Mouse (Mus musculus): Measurements from ENCODE around the gene Zfp964. TPM values are rescaled to one million over a fixed set of nuclear protein-coding genes. Genes with fewer than 3 reads are reported as not detected.
"Not testable (repeated sequence)": the region's sequence is repeated elsewhere in the genome, so short reads cannot be mapped to it uniquely, and the experiment has no call there.

Zfp964 gene
- polyA plus RNA-seq (2015; fragmentation: Nextera tagmentation; extraction: Ambion mirVana), result 1.2 and 1.3 TPM in 2 replicates

GRCm38 (mm10) chr8:69654358-69654981, at the start of gene Zfp964:
TSS of gene Zfp964 (plus strand) at chr8:69654479.
- Histone ChIP-seq H3K36me3 (no peaks in the 10 kb centered on the region), H3K9ac (peak within 1 kb of the TSS; percentile 83), H3K9me3 (replicated peaks) (no peaks in the 10 kb centered on the region), H3K27me3 (no peaks in the 10 kb centered on the region), H3K27ac (peak within 1 kb of the TSS; percentile 95), H3K4me1 (replicated peaks) (peaks cover 8% of the 10 kb centered on the region; the same call in 1 of the 2 replicates), H3K4me3 (peak within 1 kb of the TSS; percentile 81), H3K4me2 (peak within 1 kb of the TSS; percentile 97)
- under 1% methylated on average over 55 of the region's 55 CpGs for WGBS
- peak; percentile 99 for ATAC-seq (replicated peaks; ENCODE audit: insufficient number of reproducible peaks, insufficient read depth, low FRiP score, low read depth)

DNA sequence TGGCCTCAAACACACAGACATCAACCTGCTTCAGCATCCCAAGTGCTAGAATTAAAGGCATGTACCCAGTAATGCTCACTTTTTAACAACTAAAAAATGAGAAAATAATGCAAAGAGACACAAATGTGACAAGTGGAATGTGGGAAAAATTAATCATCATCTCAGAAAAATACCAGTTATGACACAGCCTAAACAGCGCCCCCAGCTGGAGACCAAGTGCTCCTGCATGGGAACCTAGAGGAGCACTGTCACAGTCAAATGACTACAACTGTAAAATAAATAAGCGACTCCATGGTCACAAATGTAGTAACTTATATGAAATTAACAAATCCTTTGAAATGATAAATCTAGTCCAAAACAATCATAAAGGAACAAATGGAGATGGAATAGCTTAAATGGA, 39.6 kb upstream of the Zfp964 start:
- no peak overlapping the region for H3K4me2 ChIP-seq
- H3K36me3 ChIP-seq, result peaks cover 50% of the 10 kb centered on the region
- no peak overlapping the region for H3K4me3 ChIP-seq
- H3K9me3 ChIP-seq (replicated peaks), result no peaks in the 10 kb centered on the region
- H3K27me3 ChIP-seq, result no peaks in the 10 kb centered on the region
- ATAC-seq (replicated peaks; ENCODE audit: insufficient number of reproducible peaks, insufficient read depth, low FRiP score, low read depth), result no peak
- H3K4me1 ChIP-seq (replicated peaks), result no peaks in the 10 kb centered on the region
- H3K27ac ChIP-seq, result no peak overlapping the region
- WGBS, result 62% methylated on average over 2 of the region's 2 CpGs
- H3K9ac ChIP-seq, result no peak overlapping the region

DNA sequence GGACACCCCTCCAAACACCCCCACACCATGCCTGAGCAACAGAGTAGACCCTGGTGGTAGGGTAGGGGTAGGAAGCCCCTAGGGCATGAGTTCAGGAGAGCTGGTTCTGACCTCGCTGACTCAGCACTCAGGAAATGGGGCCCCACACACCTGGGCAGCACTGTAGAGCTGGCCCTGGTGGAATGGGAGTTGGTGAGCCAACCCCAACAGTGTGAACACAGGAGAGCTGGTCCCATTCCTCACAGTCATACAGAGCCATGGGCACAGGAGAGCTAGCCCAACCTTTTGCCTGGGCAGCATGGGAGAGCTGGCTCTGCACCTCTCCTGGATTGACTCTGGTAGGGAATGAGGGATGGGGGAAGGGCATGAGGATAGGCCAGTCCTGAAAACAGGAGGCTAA, 36.2 kb upstream of the Zfp964 start:
- no peaks in the 10 kb centered on the region for H3K27me3 ChIP-seq
- peaks cover 19% of the 10 kb centered on the region for H3K36me3 ChIP-seq
- no peak overlapping the region for H3K4me3 ChIP-seq
- H3K4me1 ChIP-seq (replicated peaks), result no peaks in the 10 kb centered on the region
- 81% methylated on average over 1 of the region's 1 CpGs for WGBS
- no peak overlapping the region for H3K27ac ChIP-seq
- H3K4me2 ChIP-seq, result no peak overlapping the region
- H3K9me3 ChIP-seq (replicated peaks), result no peaks in the 10 kb centered on the region
- no peak overlapping the region for H3K9ac ChIP-seq
- ATAC-seq (replicated peaks; ENCODE audit: insufficient number of reproducible peaks, insufficient read depth, low FRiP score, low read depth), result no peak

DNA sequence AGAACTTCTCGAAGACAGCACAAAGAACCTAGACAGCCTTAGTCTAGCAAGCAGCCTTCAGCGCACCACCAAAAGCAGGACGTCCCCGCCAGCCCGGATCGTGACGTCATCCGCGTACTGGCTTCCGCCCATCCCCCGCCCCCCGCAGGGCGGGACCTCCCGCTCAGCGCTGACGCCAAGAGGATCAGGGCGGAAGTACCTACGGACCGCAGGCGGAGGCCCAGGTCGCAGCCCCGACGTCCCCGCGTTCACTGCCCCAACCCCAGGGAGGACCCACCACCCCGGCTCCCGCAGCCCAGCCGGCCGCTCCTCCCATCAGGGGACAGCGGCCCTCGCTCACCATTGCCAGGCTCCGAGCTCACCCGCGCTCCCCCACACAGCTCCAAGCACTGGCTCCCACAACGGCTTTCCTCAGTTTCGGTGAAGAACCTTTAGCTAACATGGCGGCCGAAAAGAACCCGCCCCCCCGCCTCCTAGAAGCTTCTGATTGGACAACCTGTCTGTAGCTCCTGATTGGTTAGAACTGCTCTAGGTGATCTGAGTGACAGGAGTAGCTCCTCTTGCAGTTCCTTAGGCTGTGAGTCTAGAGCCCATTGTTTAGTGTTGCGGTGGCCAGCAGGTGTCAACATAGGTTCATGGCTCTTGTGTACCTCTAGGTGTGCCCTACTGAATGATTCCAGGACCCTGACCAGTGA, 29.0 kb upstream of the Zfp964 start, which contains the start of gene Zfp868:
TSS of gene Zfp868 (minus strand) at position 454 of the 695 bp plus-strand sequence.
- peak; percentile 100 for ATAC-seq (replicated peaks; ENCODE audit: insufficient number of reproducible peaks, insufficient read depth, low FRiP score, low read depth)
- H3K9me3 ChIP-seq (replicated peaks), result no peaks in the 10 kb centered on the region
- peak within 1 kb of the TSS; percentile 99 for H3K27ac ChIP-seq
- H3K4me1 ChIP-seq (replicated peaks), result peaks cover 13% of the 10 kb centered on the region
- H3K9ac ChIP-seq, result peak within 1 kb of the TSS; percentile 97
- H3K27me3 ChIP-seq, result no peaks in the 10 kb centered on the region
- no peaks in the 10 kb centered on the region for H3K36me3 ChIP-seq
- peak within 1 kb of the TSS; percentile 93 for H3K4me3 ChIP-seq
- under 1% methylated on average over 37 of the region's 41 CpGs for WGBS
- H3K4me2 ChIP-seq, result peak within 1 kb of the TSS; percentile 64

- ATAC-seq (replicated peaks; ENCODE audit: insufficient number of reproducible peaks, insufficient read depth, low FRiP score, low read depth), result no peak
Observed at GRCm38 (mm10) chr8:69653808-69654357, 396 bp upstream of the Zfp964 start.

DNA sequence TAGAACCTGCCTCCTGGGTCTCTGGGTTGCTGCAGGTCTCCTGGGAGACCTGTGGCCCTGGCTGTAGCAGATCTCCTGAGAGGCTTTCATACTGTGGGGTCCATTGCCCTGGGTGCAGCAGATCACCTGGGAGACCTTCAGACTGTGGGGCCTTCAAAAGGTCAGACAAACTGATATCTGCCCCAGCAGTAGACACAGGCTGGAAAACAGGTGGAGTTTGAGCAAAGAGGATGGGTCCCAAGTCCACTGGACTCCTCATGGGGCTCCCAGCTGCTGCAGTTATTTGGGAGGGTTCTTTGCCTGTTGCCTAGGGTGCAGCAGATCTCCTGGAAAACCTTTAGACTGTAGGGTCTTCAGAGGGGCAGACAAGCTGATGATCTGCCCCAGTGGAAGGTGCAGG, 7.0 kb downstream of the Zfp964 start:
- H3K4me2 ChIP-seq, result no peak overlapping the region
- H3K4me1 ChIP-seq (replicated peaks), result no peaks in the 10 kb centered on the region
- no peak for ATAC-seq (replicated peaks; ENCODE audit: insufficient number of reproducible peaks, insufficient read depth, low FRiP score, low read depth)
- H3K27me3 ChIP-seq, result no peaks in the 10 kb centered on the region
- no peak overlapping the region for H3K4me3 ChIP-seq
- no peak overlapping the region for H3K27ac ChIP-seq
- H3K36me3 ChIP-seq, result peaks cover 19% of the 10 kb centered on the region
- H3K9me3 ChIP-seq (replicated peaks), result no peaks in the 10 kb centered on the region
- no peak overlapping the region for H3K9ac ChIP-seq

More at GRCm38 (mm10) chr8:69653808-69654357, 396 bp upstream of the Zfp964 start:
- H3K9ac ChIP-seq, result peak overlapping the region; percentile 83
- peak overlapping the region; percentile 81 for H3K4me3 ChIP-seq
- H3K4me2 ChIP-seq, result peak overlapping the region; percentile 97
- no peaks in the 10 kb centered on the region for H3K27me3 ChIP-seq
- peak overlapping the region; percentile 95; the same call in 1 of the 2 replicates for H3K27ac ChIP-seq
- H3K4me1 ChIP-seq (replicated peaks), result peaks cover 8% of the 10 kb centered on the region; the same call in 1 of the 2 replicates
- H3K36me3 ChIP-seq, result no peaks in the 10 kb centered on the region
- H3K9me3 ChIP-seq (replicated peaks), result no peaks in the 10 kb centered on the region
- 42% methylated on average over 10 of the region's 10 CpGs for WGBS

GRCm38 (mm10) chr8:69665051-69665450, 10.8 kb downstream of the Zfp964 start:
- H3K27ac ChIP-seq; H3K4me3 ChIP-seq; H3K4me1 ChIP-seq (replicated peaks); H3K9ac ChIP-seq; H3K4me2 ChIP-seq; H3K27me3 ChIP-seq; H3K9me3 ChIP-seq (replicated peaks); ATAC-seq (replicated peaks; ENCODE audit: insufficient number of reproducible peaks, insufficient read depth, low FRiP score, low read depth): not testable (repeated sequence)
- peaks cover 19% of the 10 kb centered on the region for H3K36me3 ChIP-seq
- WGBS, result 79% methylated on average over 2 of the region's 2 CpGs

GRCm38 (mm10) chr8:69701810-69702209, 47.5 kb downstream of the Zfp964 start:
- no peak for ATAC-seq (replicated peaks; ENCODE audit: insufficient number of reproducible peaks, insufficient read depth, low FRiP score, low read depth)

GRCm38 (mm10) chr8:69710624-69711023, 56.3 kb downstream of the Zfp964 start, which contains the start of gene Zfp869:
TSS of gene Zfp869 (minus strand) at chr8:69710724.
- not testable (repeated sequence) for ATAC-seq (replicated peaks; ENCODE audit: insufficient number of reproducible peaks, insufficient read depth, low FRiP score, low read depth); H3K27me3 ChIP-seq; H3K9me3 ChIP-seq (replicated peaks); H3K4me3 ChIP-seq; H3K27ac ChIP-seq; H3K4me2 ChIP-seq; H3K9ac ChIP-seq
- Histone ChIP-seq H3K36me3 (peaks cover 51% of the 10 kb centered on the region), H3K4me1 (replicated peaks) (peaks cover 14% of the 10 kb centered on the region)
- over 99% methylated on average over 10 of the region's 10 CpGs for WGBS

More at GRCm38 (mm10) chr8:69701810-69702209, 47.5 kb downstream of the Zfp964 start:
- Histone ChIP-seq H3K36me3 (peaks cover 47% of the 10 kb centered on the region), H3K4me1 (replicated peaks) (no peaks in the 10 kb centered on the region), H3K9ac (no peak overlapping the region), H3K4me2 (no peak overlapping the region), H3K9me3 (replicated peaks) (no peaks in the 10 kb centered on the region), H3K27ac (no peak overlapping the region), H3K4me3 (no peak overlapping the region), H3K27me3 (no peaks in the 10 kb centered on the region)
- 77% methylated on average over 6 of the region's 6 CpGs for WGBS

- ATAC-seq (replicated peaks; ENCODE audit: insufficient number of reproducible peaks, insufficient read depth, low FRiP score, low read depth), result no peak
- peaks cover 17% of the 10 kb centered on the region for H3K4me1 ChIP-seq (replicated peaks)
- H3K4me2 ChIP-seq, result no peak overlapping the region
- WGBS, result 81% methylated on average over 8 of the region's 8 CpGs
- no peak overlapping the region for H3K9ac ChIP-seq
- peaks cover 22% of the 10 kb centered on the region for H3K36me3 ChIP-seq
- H3K27ac ChIP-seq, result no peak overlapping the region
- no peak overlapping the region for H3K4me3 ChIP-seq
- no peaks in the 10 kb centered on the region for H3K9me3 ChIP-seq (replicated peaks)
- H3K27me3 ChIP-seq, result no peaks in the 10 kb centered on the region
Observed at GRCm38 (mm10) chr8:69713516-69713915, 59.2 kb downstream of the Zfp964 start.

DNA sequence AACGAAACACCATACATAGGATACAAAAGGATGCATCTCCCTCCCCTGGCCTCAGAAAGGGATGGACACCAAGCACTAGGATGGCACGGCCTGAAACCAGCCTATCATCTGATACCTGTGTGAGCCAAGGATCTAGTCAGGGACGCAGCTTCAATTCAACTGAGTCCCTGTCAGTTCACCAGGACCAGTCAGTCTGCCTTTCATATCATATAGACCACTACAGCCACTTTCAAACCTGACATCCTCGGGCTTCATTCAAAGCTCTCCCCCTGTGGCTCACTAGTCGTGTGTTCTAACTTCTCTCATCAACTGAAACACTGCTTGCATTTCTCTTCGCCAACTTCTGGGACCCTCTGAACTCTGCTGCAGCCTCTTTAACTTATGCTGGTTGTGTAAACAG, 61.1 kb downstream of the Zfp964 start:
- peak overlapping the region; percentile 31; the same call in 1 of the 2 replicates for H3K9ac ChIP-seq
- H3K4me3 ChIP-seq, result peak overlapping the region; percentile 28
- H3K36me3 ChIP-seq, result peaks cover 3% of the 10 kb centered on the region; the same call in 1 of the 2 replicates
- no peaks in the 10 kb centered on the region for H3K9me3 ChIP-seq (replicated peaks)
- no peak for ATAC-seq (replicated peaks; ENCODE audit: insufficient number of reproducible peaks, insufficient read depth, low FRiP score, low read depth)
- peak overlapping the region; percentile 58 for H3K4me2 ChIP-seq
- H3K4me1 ChIP-seq (replicated peaks), result peaks cover 17% of the 10 kb centered on the region
- WGBS, result 70% methylated on average over 6 of the region's 6 CpGs
- H3K27ac ChIP-seq, result no peak overlapping the region
- H3K27me3 ChIP-seq, result no peaks in the 10 kb centered on the region

All from heart, embryonic 15.5 days (tissue).